In the genomic region with DNA sequence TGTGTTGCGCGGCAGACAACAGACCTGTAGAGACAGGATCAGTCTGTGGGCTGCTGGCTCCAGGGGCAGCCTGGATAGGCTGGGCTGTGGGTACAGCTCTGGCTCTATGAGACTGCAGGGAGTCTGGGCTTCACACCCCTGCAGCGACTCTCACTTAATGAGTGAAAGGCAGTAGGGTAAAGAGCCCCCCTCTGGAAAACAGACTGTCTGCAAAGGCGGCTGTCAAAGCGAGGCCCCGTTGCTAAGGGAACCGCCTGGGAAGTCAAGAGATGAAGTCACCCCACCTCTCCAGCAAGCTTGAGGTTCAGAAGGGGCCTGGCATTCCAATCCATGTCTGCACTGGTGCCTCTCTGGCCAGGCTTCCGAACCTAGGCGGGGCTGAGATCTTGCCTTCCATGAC, we compare ENCODE assay signal across 8 mouse cellular contexts.
DNase-seq lines count a peak whose midpoint lies in the region; ATAC-seq and TF ChIP-seq lines count a peak whose summit lies in the region.
"Had no signal": no experiment of that assay in that cellular context is flagged by ENCODE, and none has a peak within 500 bp of the region (broad histone marks: within the 10 kb centered on the region; RNA-seq: fewer than 3 reads in every experiment).

No protein-coding gene starts in this region.

- peak overlapping the region; percentile 46 to 66 for H3K4me3 ChIP-seq in MEL (ENCODE audit: control insufficient read depth in 1 of 2, insufficient read depth in 1 of 2, low read depth in 2 of 2, low read length in 2 of 2)
- no peak overlapping the region for H3K4me3 ChIP-seq in hindbrain, embryonic 10.5 days
- no peak overlapping the region for H3K4me3 ChIP-seq in liver, postnatal 0 days (ENCODE audit: low read depth, low read length)

- no peak for TF ChIP-seq RAD21 in MEL (IDR thresholded peaks at IDR 0.05; ENCODE audit: low read depth, low read length)

- H3K36me3 ChIP-seq in MEL (ENCODE audit: control insufficient read depth in 1 of 2, insufficient read depth in 2 of 2, low read length in 2 of 2), result no peaks in the 10 kb centered on the region
- no peaks in the 10 kb centered on the region for H3K36me3 ChIP-seq in hindbrain, embryonic 10.5 days
- H3K36me3 ChIP-seq in liver, postnatal 0 days (replicated peaks; ENCODE audit: insufficient read depth, low read length), result no peaks in the 10 kb centered on the region

- intact Hi-C loops in heart, postnatal 10 days (cut with DNase I), result no loop called here

- TF ChIP-seq CTCF in MEL (IDR thresholded peaks at IDR 0.05 in 2 of 3, conservative IDR thresholded peaks at IDR 0.05 in 1 of 3; ENCODE audit: control insufficient read depth in 1 of 3, insufficient read depth in 1 of 3, low read depth in 2 of 3, low read length in 3 of 3, poor library complexity in 1 of 3, severe bottlenecking in 1 of 3), result no peak
- no peak for TF ChIP-seq CTCF in liver, postnatal 0 days (IDR thresholded peaks at IDR 0.05; ENCODE audit: low read depth)

- TF ChIP-seq EP300 in MEL (IDR thresholded peaks at IDR 0.05; ENCODE audit: low read depth in 1 of 2, low read length in 2 of 2), result no peak
- no peak for TF ChIP-seq EP300 in liver, postnatal 0 days (IDR thresholded peaks at IDR 0.05; ENCODE audit: low read depth)

- no peaks in the 10 kb centered on the region for H3K27me3 ChIP-seq in MEL (ENCODE audit: control insufficient read depth in 1 of 2, insufficient read depth in 2 of 2, low read length in 2 of 2)
- no peaks in the 10 kb centered on the region; the same call in 1 of the 2 replicates for H3K27me3 ChIP-seq in hindbrain, embryonic 10.5 days (ENCODE audit: insufficient read depth, poor library complexity, severe bottlenecking)
- H3K27me3 ChIP-seq in liver, postnatal 0 days (ENCODE audit: insufficient read depth, low read length), result no peaks in the 10 kb centered on the region

- no peaks in the 10 kb centered on the region; the same call in 1 of the 2 replicates for H3K79me2 ChIP-seq in MEL (ENCODE audit: control insufficient read depth, insufficient read depth, low read length, poor library complexity)

- no peak overlapping the region for H3K4me2 ChIP-seq in liver, postnatal 0 days (ENCODE audit: low read depth, low read length)

- no peak for DNase-seq in MEL (ENCODE audit: low read depth, low spot score)
- DNase-seq in Muller cell, postnatal 12 days (ENCODE audit: inconsistent ontology term), result peak; percentile 42
- peak; percentile 55 for DNase-seq in hindbrain, embryonic 10.5 days (ENCODE audit: low spot score)
- DNase-seq in lung, postnatal 4 days, result peak; percentile 26 to 63
- DNase-seq in liver, postnatal 0 days, result no peak
- no peak for DNase-seq in adrenal gland, postnatal 10 days
- DNase-seq in heart, postnatal 10 days, result no peak

- H3K27ac ChIP-seq in MEL (ENCODE audit: control insufficient read depth, low read depth, low read length), result no peak overlapping the region
- peak overlapping the region; percentile 83 for H3K27ac ChIP-seq in hindbrain, embryonic 10.5 days
- H3K27ac ChIP-seq in liver, postnatal 0 days (ENCODE audit: low read depth), result no peak overlapping the region
- H3K27ac ChIP-seq: macrophage had no signal

- H3K4me1 ChIP-seq in MEL (ENCODE audit: control insufficient read depth in 1 of 2, insufficient read depth in 2 of 2, low read length in 2 of 2), result no peaks in the 10 kb centered on the region
- peaks cover 39% of the 10 kb centered on the region for H3K4me1 ChIP-seq in hindbrain, embryonic 10.5 days (replicated peaks)
- H3K4me1 ChIP-seq in liver, postnatal 0 days (ENCODE audit: insufficient read depth), result no peaks in the 10 kb centered on the region

- no peak for TF ChIP-seq POLR2A in MEL (IDR thresholded peaks at IDR 0.05; ENCODE audit: control insufficient read depth in 1 of 2, insufficient read depth in 1 of 2, low read depth in 1 of 2, low read length in 2 of 2, poor library complexity in 1 of 2)

- 20% methylated on average over 9 of the region's 9 CpGs for WGBS in hindbrain, embryonic 10.5 days
- WGBS in liver, postnatal 0 days (ENCODE audit: insufficient replicate concordance), result 44% methylated on average over 9 of the region's 9 CpGs

- no peak for ATAC-seq in liver, postnatal 0 days

- no peaks in the 10 kb centered on the region for H3K9me3 ChIP-seq in MEL (replicated peaks; ENCODE audit: insufficient read depth, low read length)
- H3K9me3 ChIP-seq in hindbrain, embryonic 10.5 days, result no peaks in the 10 kb centered on the region
- H3K9me3 ChIP-seq in liver, postnatal 0 days (ENCODE audit: low read length), result no peaks in the 10 kb centered on the region

- H3K9ac ChIP-seq in MEL (ENCODE audit: control insufficient read depth, low read depth, low read length, poor library complexity, severe bottlenecking), result peak overlapping the region; percentile 81
- H3K9ac ChIP-seq in liver, postnatal 0 days (replicated peaks), result no peak overlapping the region

TF ChIP-seq in MEL, 35 proteins besides CTCF, POLR2A, EP300 and RAD21:
- no peak for TF ChIP-seq ZMIZ1 (IDR thresholded peaks at IDR 0.05; ENCODE audit: low read depth, low read length)

Comparison
In these comparisons a context has a peak if more than half of its experiments do, and no peak if none do; other contexts are left out.
1. DNase-seq: peak in Muller cell, postnatal 12 days (single experiment), hindbrain, embryonic 10.5 days (single experiment) and lung, postnatal 4 days (2 of 2); none in MEL (single experiment), liver, postnatal 0 days (single experiment), adrenal gland, postnatal 10 days (single experiment) and heart, postnatal 10 days (0 of 2).
2. H3K4me3 ChIP-seq: peak in MEL (2 of 2); none in hindbrain, embryonic 10.5 days (single experiment) and liver, postnatal 0 days (single experiment).